Mouse (Mus musculus) embryonic facial prominence, embryonic 11.5 days (tissue): ENCODE data around the gene Actr1a. TPM values are rescaled to one million over a fixed set of nuclear protein-coding genes. Genes with fewer than 3 reads are reported as not detected.

Experiments used
- ATAC-seq: fragments of 200-750 bp; cut with Nextera tagmentation; replicated peaks from 2 replicates; pipeline ENCODE4 v1.8.0; 2017; ENCODE audit warnings: low read depth; ENCODE audit not compliant: insufficient number of reproducible peaks, low FRiP score, low TSS enrichment
- DNase-seq: peaks from one replicate; pipeline ENCODE4 v3.0.0-alpha.2; 2015; ENCODE audit warnings: low spot score
- H3K27ac ChIP-seq: fragments of 300-500 bp; sonication (generic); replicated peaks from 2 replicates; pipeline ENCODE4 v1.5.1; 2014; ENCODE audit warnings: mild to moderate bottlenecking, low read depth, low read length, control low read depth
- H3K27me3 ChIP-seq: fragments of 300-500 bp; sonication (generic); 2 replicates; pipeline ENCODE4 v1.6.1; 2014; ENCODE audit warnings: mild to moderate bottlenecking, low read length, moderate library complexity, mixed read lengths; ENCODE audit not compliant: control insufficient read depth, insufficient read depth
- H3K36me3 ChIP-seq: fragments of 300-500 bp; sonication (generic); replicated peaks from 2 replicates; pipeline ENCODE4 v1.6.1; 2014; ENCODE audit warnings: low read depth, mild to moderate bottlenecking, low read length, moderate library complexity, mixed read lengths; ENCODE audit not compliant: control insufficient read depth, insufficient read depth
- H3K4me1 ChIP-seq: fragments of 300-500 bp; sonication (generic); 2 replicates; pipeline ENCODE4 v1.6.1; 2014; ENCODE audit warnings: low read length, mixed read lengths; ENCODE audit not compliant: control insufficient read depth, insufficient read depth
- H3K4me2 ChIP-seq: fragments of 300-500 bp; sonication (generic); 2 replicates; pipeline ENCODE4 v1.6.1; 2014; ENCODE audit warnings: low read depth, mild to moderate bottlenecking, control low read depth, low read length, moderate library complexity
- H3K4me3 ChIP-seq: fragments of 300-500 bp; sonication (generic); 2 replicates; pipeline ENCODE4 v1.5.1; 2014; ENCODE audit warnings: low read depth, low read length, control low read depth
- H3K9ac ChIP-seq: fragments of 300-500 bp; sonication (generic); replicated peaks from 2 replicates; pipeline ENCODE4 v1.6.1; 2014; ENCODE audit warnings: mild to moderate bottlenecking, control low read depth, low read length
- H3K9me3 ChIP-seq: fragments of 300-500 bp; sonication (generic); replicated peaks from 2 replicates; pipeline ENCODE4 v1.6.1; 2016; ENCODE audit warnings: mild to moderate bottlenecking, low read length, inconsistent platforms, mixed read lengths; ENCODE audit not compliant: control insufficient read depth
- WGBS: fragments of 180-500 bp; shearing (Covaris S2); extraction: QIAGEN DNeasy Blood & Tissue Kit; methylation state at CpG from one replicate; pipeline ENCODE4 v1.1.7; 2014; 5-methylcytosine and 5-hydroxymethylcytosine counted together
- polyA plus RNA-seq: library from polyadenylated mRNA; unstranded; fragments of >200 nt; fragmentation: Nextera tagmentation; extraction: Ambion mirVana; gene quantifications from 2 replicates; pipeline ENCODE4 v1.2.1, GENCODE M21; 2014

The Actr1a gene
- polyA plus RNA-seq, 1 experiment from 2014 or later, result 171 TPM

GRCm38 (mm10) chr19:46344710-46345419 lies 50.7 kb downstream of the Actr1a start:
- no peaks in the 10 kb centered on the region for H3K36me3 ChIP-seq
- no peak overlapping the region for H3K27ac ChIP-seq
- H3K4me2 ChIP-seq, result no peak overlapping the region
- H3K4me1 ChIP-seq, result no peaks in the 10 kb centered on the region; the same call in 1 of the 2 replicates
- DNase-seq (no peak), ATAC-seq (no peak)
- 28% methylated on average over 7 of the region's 7 CpGs for WGBS
- H3K9me3 ChIP-seq, result no peaks in the 10 kb centered on the region
- no peak overlapping the region for H3K9ac ChIP-seq
- no peaks in the 10 kb centered on the region; the same call in 1 of the 2 replicates for H3K27me3 ChIP-seq
- no peak overlapping the region for H3K4me3 ChIP-seq

GRCm38 (mm10) chr19:46339287-46339971 lies 56.1 kb downstream of the Actr1a start:
- H3K4me1 ChIP-seq, result peaks cover 5% of the 10 kb centered on the region
- no peaks in the 10 kb centered on the region for H3K36me3 ChIP-seq
- no peak overlapping the region for H3K4me3 ChIP-seq
- H3K9ac ChIP-seq, result no peak overlapping the region; the same call in 1 of the 2 replicates
- 76% methylated on average over 7 of the region's 7 CpGs for WGBS
- DNase-seq (no peak), ATAC-seq (no peak)
- H3K27me3 ChIP-seq, result no peaks in the 10 kb centered on the region; the same call in 1 of the 2 replicates
- H3K9me3 ChIP-seq, result no peaks in the 10 kb centered on the region
- no peak overlapping the region for H3K27ac ChIP-seq
- H3K4me2 ChIP-seq, result no peak overlapping the region

- Histone ChIP-seq H3K4me1 (peaks cover 5% of the 10 kb centered on the region), H3K36me3 (no peaks in the 10 kb centered on the region), H3K4me3 (no peak overlapping the region), H3K27me3 (no peaks in the 10 kb centered on the region; the same call in 1 of the 2 replicates), H3K4me2 (peak overlapping the region; percentile 0; the same call in 1 of the 2 replicates), H3K9me3 (no peaks in the 10 kb centered on the region), H3K27ac (no peak overlapping the region), H3K9ac (no peak overlapping the region)
- 55% methylated on average over 6 of the region's 6 CpGs for WGBS
- DNase-seq (no peak), ATAC-seq (no peak; the same call in 1 of the 2 replicates)
Measured at GRCm38 (mm10) chr19:46338942-46339286, 56.6 kb downstream of the Actr1a start.

- Histone ChIP-seq H3K9ac (peak within 1 kb of the TSS; percentile 83), H3K4me3 (peak within 1 kb of the TSS; percentile 71), H3K4me1 (peaks cover 5% of the 10 kb centered on the region), H3K36me3 (no peaks in the 10 kb centered on the region), H3K27ac (0 out of 2 replicates have a peak within 1 kb of the TSS, but pooled peaks have one; percentile 35), H3K4me2 (peak within 1 kb of the TSS; percentile 81), H3K27me3 (no peaks in the 10 kb centered on the region), H3K9me3 (no peaks in the 10 kb centered on the region)
- DNase-seq (peak; percentile 96), ATAC-seq (peak; percentile 83)
- under 1% methylated on average over 31 of the region's 31 CpGs for WGBS
Measured at GRCm38 (mm10) chr19:46338331-46338936, 57.1 kb downstream of the Actr1a start, which contains the start of gene Cuedc2. Cuedc2 (minus strand) TSS chr19:46338702.

GRCm38 (mm10) chr19:46337719-46338330 lies 57.7 kb downstream of the Actr1a start:
- H3K4me1 ChIP-seq, result peaks cover 5% of the 10 kb centered on the region
- H3K4me2 ChIP-seq, result peak overlapping the region; percentile 81
- 33% methylated on average over 15 of the region's 15 CpGs for WGBS
- 0 out of 2 replicates have a peak overlapping the region, but pooled peaks have one; percentile 35 for H3K27ac ChIP-seq
- no peaks in the 10 kb centered on the region for H3K36me3 ChIP-seq
- no peaks in the 10 kb centered on the region for H3K27me3 ChIP-seq
- DNase-seq (no peak), ATAC-seq (0 out of 2 replicates have a peak, but pooled peaks have one; percentile 22)
- no peaks in the 10 kb centered on the region for H3K9me3 ChIP-seq
- peak overlapping the region; percentile 83 for H3K9ac ChIP-seq
- peak overlapping the region; percentile 71 for H3K4me3 ChIP-seq

DNA sequence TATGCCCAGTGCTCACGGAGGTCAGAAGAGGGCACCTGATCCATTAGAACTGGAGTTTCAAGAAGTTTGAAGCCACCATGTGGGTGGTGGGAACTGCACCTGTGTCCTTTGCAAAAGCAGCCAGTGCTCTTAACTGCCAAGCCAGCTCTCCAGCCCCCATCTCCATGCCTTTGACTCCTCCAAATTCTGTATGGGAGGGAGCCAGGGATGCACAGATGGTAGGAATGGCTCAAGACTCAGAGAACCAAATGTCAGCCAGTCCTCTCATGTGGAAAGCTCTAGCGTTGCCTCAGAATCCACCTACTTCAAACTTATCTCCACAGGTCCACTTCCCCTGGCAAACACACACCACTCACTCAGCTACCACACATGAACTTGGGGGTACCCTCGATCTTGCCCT lies 61.6 kb downstream of the Actr1a start:
- 91% methylated on average over 3 of the region's 3 CpGs for WGBS
- ATAC-seq (no peak), DNase-seq (no peak)
- H3K9me3 ChIP-seq, result no peaks in the 10 kb centered on the region
- peaks cover 8% of the 10 kb centered on the region; the same call in 1 of the 2 replicates for H3K4me1 ChIP-seq
- no peaks in the 10 kb centered on the region for H3K36me3 ChIP-seq
- H3K4me2 ChIP-seq, result no peak overlapping the region
- H3K9ac ChIP-seq, result no peak overlapping the region
- no peaks in the 10 kb centered on the region for H3K27me3 ChIP-seq
- H3K4me3 ChIP-seq, result no peak overlapping the region
- no peak overlapping the region for H3K27ac ChIP-seq

DNA sequence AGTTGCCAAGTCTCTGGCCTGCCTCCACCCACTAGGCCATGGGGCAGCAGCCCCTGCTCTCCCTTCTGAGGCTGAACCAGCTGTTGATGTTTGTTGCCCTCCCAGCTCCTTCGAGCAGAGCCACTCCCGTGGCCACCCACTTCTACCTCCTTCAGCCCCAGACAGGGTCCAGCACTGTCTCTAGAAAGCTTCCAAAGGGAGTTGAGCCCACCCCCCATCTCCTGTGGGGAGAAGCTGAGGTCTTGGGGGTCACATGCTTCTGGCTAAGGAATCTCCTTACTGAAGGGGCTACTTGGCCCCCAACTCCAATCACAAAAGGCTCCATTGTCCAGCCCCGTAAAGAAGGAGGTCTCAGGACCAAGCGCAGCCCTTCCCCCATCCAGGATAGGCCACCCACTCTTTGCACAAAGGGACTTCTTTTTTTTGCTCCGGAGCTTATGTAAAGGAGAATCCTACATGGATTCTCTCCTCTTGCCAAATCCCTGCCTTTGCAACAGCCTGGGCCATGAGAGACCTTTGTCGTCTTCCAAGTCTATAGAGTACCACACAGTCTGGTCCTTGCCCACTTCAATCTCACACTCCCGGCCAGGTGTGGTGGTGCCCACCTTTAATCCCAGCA lies 62.7 kb downstream of the Actr1a start:
- Histone ChIP-seq H3K27me3 (no peaks in the 10 kb centered on the region), H3K4me2 (no peak overlapping the region), H3K36me3 (no peaks in the 10 kb centered on the region), H3K4me1 (peaks cover 7% of the 10 kb centered on the region; the same call in 1 of the 2 replicates), H3K9ac (no peak overlapping the region), H3K4me3 (no peak overlapping the region), H3K9me3 (no peaks in the 10 kb centered on the region), H3K27ac (no peak overlapping the region)
- ATAC-seq, result no peak
- 36% methylated on average over 7 of the region's 7 CpGs for WGBS
- no peak for DNase-seq
